Mouse (Mus musculus): ENCODE measurements around the gene Gnai2. TPM values are rescaled to one million over a fixed set of nuclear protein-coding genes. Genes with fewer than 3 reads are reported as not detected.

Gnai2 gene
- total RNA-seq, 2 experiments from 2014 or later, result 139 to 152 TPM

GRCm38 (mm10) chr9:107599842-107600241, 35.3 kb downstream of the Gnai2 start:
- intact Hi-C loops (cut with DNase I; ENCODE audit: low total_unique reads), result loop anchor here (5.0 kb wide), 1 partner anchor 77 kb away; the partner anchor contains the start of gene Gnat1
- peak; percentile 53 for DNase-seq

GRCm38 (mm10) chr9:107599433-107599832, 35.7 kb downstream of the Gnai2 start:
- intact Hi-C loops (cut with DNase I; ENCODE audit: low total_unique reads), result no loop called here
- no peak for DNase-seq

GRCm38 (mm10) chr9:107598385-107598784, 36.8 kb downstream of the Gnai2 start:
- intact Hi-C loops (cut with DNase I; ENCODE audit: low total_unique reads), result no loop called here
- DNase-seq, result no peak

- intact Hi-C loops (cut with DNase I; ENCODE audit: low total_unique reads), result no loop called here
- peak; percentile 73 for DNase-seq
Observed at GRCm38 (mm10) chr9:107596619-107597569, 38.3 kb downstream of the Gnai2 start.

GRCm38 (mm10) chr9:107594281-107595062, 40.7 kb downstream of the Gnai2 start:
- intact Hi-C loops (cut with DNase I; ENCODE audit: low total_unique reads), result no loop called here
- DNase-seq, result no peak

GRCm38 (mm10) chr9:107593101-107593976, 41.8 kb downstream of the Gnai2 start:
- peak; percentile 67 for DNase-seq
- intact Hi-C loops (cut with DNase I; ENCODE audit: low total_unique reads), result no loop called here

GRCm38 (mm10) chr9:107590773-107591060, 44.5 kb downstream of the Gnai2 start:
- no peak for DNase-seq
- intact Hi-C loops (cut with DNase I; ENCODE audit: low total_unique reads), result no loop called here

- DNase-seq, result peak; percentile 66
- intact Hi-C loops (cut with DNase I; ENCODE audit: low total_unique reads), result no loop called here
Observed at GRCm38 (mm10) chr9:107590058-107590772, 45.0 kb downstream of the Gnai2 start.

GRCm38 (mm10) chr9:107587833-107588639, 47.1 kb downstream of the Gnai2 start:
- peak; percentile 56 for DNase-seq
- intact Hi-C loops (cut with DNase I; ENCODE audit: low total_unique reads), result no loop called here

- peak; percentile 97 for DNase-seq
- intact Hi-C loops (cut with DNase I; ENCODE audit: low total_unique reads), result no loop called here
Observed at GRCm38 (mm10) chr9:107586974-107587832, 48.0 kb downstream of the Gnai2 start, which contains the start of gene Ifrd2. Gene Ifrd2, plus strand, starts transcription at chr9:107587642.

- DNase-seq, result no peak
- intact Hi-C loops (cut with DNase I; ENCODE audit: low total_unique reads), result no loop called here
Observed at GRCm38 (mm10) chr9:107586504-107586903, 48.7 kb downstream of the Gnai2 start.

GRCm38 (mm10) chr9:107583174-107583573, 52.0 kb downstream of the Gnai2 start:
- DNase-seq, result no peak
- intact Hi-C loops (cut with DNase I; ENCODE audit: low total_unique reads), result no loop called here

- DNase-seq, result no peak
- intact Hi-C loops (cut with DNase I; ENCODE audit: low total_unique reads), result no loop called here
Observed at GRCm38 (mm10) chr9:107582509-107583062, 52.6 kb downstream of the Gnai2 start.

GRCm38 (mm10) chr9:107581584-107581983, 53.6 kb downstream of the Gnai2 start:
- intact Hi-C loops (cut with DNase I; ENCODE audit: low total_unique reads), result no loop called here
- DNase-seq, result no peak

GRCm38 (mm10) chr9:107580501-107581317, 54.5 kb downstream of the Gnai2 start, which contains the start of gene Hyal3:
Gene Hyal3, plus strand, starts transcription at chr9:107580818.
- intact Hi-C loops (cut with DNase I; ENCODE audit: low total_unique reads), result no loop called here
- DNase-seq, result peak; percentile 91
